Mouse (Mus musculus) gonadal fat pad, adult 2 months (tissue): ENCODE results near the gene 4930524J08Rik. TPM values are rescaled to one million over a fixed set of nuclear protein-coding genes. Genes with fewer than 3 reads are reported as not detected.

Experiments used
- DNase-seq: peaks from one replicate; pipeline ENCODE4 v3.0.0-alpha.2; 2012; ENCODE audit warnings: low read depth
- polyA plus RNA-seq: library from polyadenylated mRNA; depleted of rRNA; stranded (reverse); fragments of >200 nt; gene quantifications from 2 replicates; pipeline ENCODE4 v1.2.3, GENCODE M21; 2012; rRNA removed

Gene 4930524J08Rik
- polyA plus RNA-seq, 1 experiment = 6.3 TPM

GRCm38 (mm10) chr5:100005431-100005830 lies 26.6 kb downstream of the 4930524J08Rik start:
- no peak for DNase-seq

- no peak for DNase-seq
These were observed 27.0 kb downstream of the 4930524J08Rik start for GRCm38 (mm10) chr5:100005896-100006295.

GRCm38 (mm10) chr5:100006324-100007039 lies 27.6 kb downstream of the 4930524J08Rik start:
- DNase-seq = no peak

GRCm38 (mm10) chr5:100007040-100007375 lies 28.1 kb downstream of the 4930524J08Rik start:
- DNase-seq = no peak

- no peak for DNase-seq
These were observed 29.6 kb downstream of the 4930524J08Rik start for GRCm38 (mm10) chr5:100008485-100008884.

GRCm38 (mm10) chr5:100012599-100012998 lies 33.7 kb downstream of the 4930524J08Rik start:
- DNase-seq = no peak

- no peak for DNase-seq
These were observed 41.2 kb downstream of the 4930524J08Rik start for GRCm38 (mm10) chr5:100020089-100020488.

GRCm38 (mm10) chr5:100024403-100024802 lies 45.5 kb downstream of the 4930524J08Rik start:
- DNase-seq = no peak

GRCm38 (mm10) chr5:100024868-100025267 lies 46.0 kb downstream of the 4930524J08Rik start:
- DNase-seq = no peak

Other genes with a start within 250 kb of the 4930524J08Rik start
- 9.9 and 14.7 TPM in 2 replicates for gene Rasgef1b, start 250.0 kb upstream of the 4930524J08Rik start, polyA plus RNA-seq
- 0.51 and 0.53 TPM in 2 replicates for gene Vamp9, start 72.8 kb upstream of the 4930524J08Rik start, polyA plus RNA-seq
- 10.5 and 30.3 TPM in 2 replicates for gene Hnrnpd, start 123 bp upstream of the 4930524J08Rik start, polyA plus RNA-seq
- gene Hnrnpdl, start 60.6 kb downstream of the 4930524J08Rik start, polyA plus RNA-seq = 60.0 and 67.0 TPM in 2 replicates
- gene Enoph1, start 60.9 kb downstream of the 4930524J08Rik start, polyA plus RNA-seq = 35.1 and 43.3 TPM in 2 replicates
- gene Tmem150c, start 180.7 kb downstream of the 4930524J08Rik start, polyA plus RNA-seq = 103 and 164 TPM in 2 replicates